Mouse (Mus musculus): ENCODE results near the gene Clic5. TPM values are rescaled to one million over a fixed set of nuclear protein-coding genes. Genes with fewer than 3 reads are reported as not detected.

The Clic5 gene
- polyA plus RNA-seq, 1 experiment from 2014 or later: 0.16 TPM

DNA sequence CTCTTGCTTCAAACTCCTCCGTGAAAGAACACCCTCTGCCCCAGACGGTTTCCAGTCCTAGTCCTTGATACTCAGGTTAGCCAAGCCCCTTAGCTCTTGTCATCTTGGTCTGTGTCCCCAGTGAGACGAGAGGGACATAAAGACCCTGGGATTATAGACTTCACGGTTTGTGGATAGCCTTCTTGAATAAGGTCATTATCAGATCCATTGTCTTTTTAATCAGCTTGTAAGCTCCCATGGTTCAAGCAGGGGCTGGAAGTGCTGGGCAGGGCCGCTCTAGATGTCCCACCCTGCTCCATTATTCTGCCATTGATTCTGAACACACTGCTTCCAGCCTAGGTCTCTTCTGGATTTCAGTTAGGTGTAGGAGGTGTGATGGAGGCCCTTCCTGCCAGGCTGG, 55.7 kb downstream of the Clic5 start:
- Histone ChIP-seq H3K36me3 (no peaks in the 10 kb centered on the region), H3K9ac (no peak overlapping the region), H3K4me2 (replicated peaks) (no peak overlapping the region), H3K9me3 (peaks cover 3% of the 10 kb centered on the region; the same call in 1 of the 2 replicates), H3K4me3 (no peak overlapping the region), H3K4me1 (no peaks in the 10 kb centered on the region), H3K27ac (no peak overlapping the region), H3K27me3 (replicated peaks) (no peaks in the 10 kb centered on the region; the same call in 1 of the 2 replicates)
- no peak for ATAC-seq (ENCODE audit: low FRiP score, low read depth)
- 25% methylated on average over 5 of the region's 5 CpGs for WGBS

DNA sequence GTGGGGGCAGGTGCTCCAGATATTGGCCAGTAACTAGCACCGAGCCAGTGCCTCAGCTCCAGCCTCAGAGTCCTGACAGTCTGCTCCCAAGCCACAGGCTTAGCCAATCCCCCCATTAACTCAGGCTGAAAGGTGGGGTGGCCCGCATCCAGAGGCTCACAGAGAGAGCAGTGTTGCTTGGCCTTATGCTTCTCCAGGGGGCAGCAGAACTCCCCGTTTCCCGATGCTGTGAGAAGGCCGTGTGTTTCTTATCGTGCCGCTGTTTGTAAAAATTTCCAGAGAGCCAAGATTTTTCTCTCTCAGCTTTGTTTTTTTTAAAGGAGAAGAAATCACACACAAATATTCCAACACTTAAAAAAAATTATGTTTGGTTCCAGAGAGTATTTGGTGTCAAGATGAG, 56.2 kb downstream of the Clic5 start:
- H3K27me3 ChIP-seq (replicated peaks): no peaks in the 10 kb centered on the region; the same call in 1 of the 2 replicates
- no peak overlapping the region for H3K4me3 ChIP-seq
- H3K9ac ChIP-seq: no peak overlapping the region
- no peaks in the 10 kb centered on the region for H3K36me3 ChIP-seq
- H3K4me2 ChIP-seq (replicated peaks): no peak overlapping the region
- H3K4me1 ChIP-seq: no peaks in the 10 kb centered on the region
- WGBS: 29% methylated on average over 7 of the region's 7 CpGs
- no peak for ATAC-seq (ENCODE audit: low FRiP score, low read depth)
- peaks cover 3% of the 10 kb centered on the region; the same call in 1 of the 2 replicates for H3K9me3 ChIP-seq
- no peak overlapping the region for H3K27ac ChIP-seq

DNA sequence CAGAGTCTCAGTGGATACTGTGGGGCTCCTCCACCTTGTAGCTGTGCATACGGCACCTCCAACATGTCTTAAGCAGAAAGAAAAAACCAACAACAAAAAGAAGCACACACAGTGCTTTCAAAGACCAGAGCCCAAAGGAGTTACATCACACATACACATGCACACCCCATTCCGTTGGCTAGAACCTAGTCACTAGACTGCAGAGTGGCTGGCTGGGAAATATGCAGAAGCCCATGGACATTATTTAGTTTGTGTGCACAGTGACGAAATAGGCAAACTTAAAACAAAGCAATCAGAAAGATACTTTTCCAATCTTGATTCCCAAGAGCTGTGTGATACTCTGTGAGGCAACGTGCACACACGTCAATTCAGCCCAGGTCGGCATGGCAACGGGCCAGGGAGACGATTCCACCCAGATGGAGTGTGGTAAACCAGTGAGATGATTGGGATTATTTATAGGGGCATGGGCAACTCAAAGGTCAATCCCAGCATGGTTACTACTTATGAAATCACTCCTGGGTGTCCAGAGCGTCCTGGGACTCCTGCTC, 57.8 kb downstream of the Clic5 start:
- no peak overlapping the region for H3K27ac ChIP-seq
- WGBS: 70% methylated on average over 9 of the region's 9 CpGs
- H3K27me3 ChIP-seq (replicated peaks): no peaks in the 10 kb centered on the region; the same call in 1 of the 2 replicates
- H3K9ac ChIP-seq: no peak overlapping the region
- no peaks in the 10 kb centered on the region for H3K36me3 ChIP-seq
- no peaks in the 10 kb centered on the region for H3K4me1 ChIP-seq
- H3K4me2 ChIP-seq (replicated peaks): no peak overlapping the region
- H3K4me3 ChIP-seq: no peak overlapping the region
- 0 out of 2 replicates have a peak, but pooled peaks cover 5% of the 10 kb centered on the region for H3K9me3 ChIP-seq
- ATAC-seq (ENCODE audit: low FRiP score, low read depth): no peak

DNA sequence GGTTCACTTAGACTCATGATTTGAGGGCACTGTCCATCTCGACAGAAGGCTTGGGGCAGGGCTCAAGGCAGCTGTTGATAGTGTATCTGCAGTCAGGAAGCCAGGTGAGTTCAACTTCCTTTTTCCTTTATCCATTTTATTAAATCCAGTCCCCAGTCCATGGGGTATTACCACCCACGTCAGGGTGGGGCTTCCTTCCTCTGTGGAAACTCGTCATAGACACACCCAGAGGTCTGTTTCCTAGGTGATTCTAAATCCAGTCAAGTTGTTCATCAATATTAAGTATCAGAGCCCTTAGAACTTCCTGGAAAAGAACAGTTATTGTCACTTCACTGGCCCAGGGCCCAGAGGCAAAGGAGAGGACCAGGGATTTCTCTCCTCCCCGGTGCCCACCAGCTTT, 61.2 kb downstream of the Clic5 start:
- 84% methylated on average over 4 of the region's 4 CpGs for WGBS
- no peak for ATAC-seq (ENCODE audit: low FRiP score, low read depth)
- Histone ChIP-seq H3K9me3 (0 out of 2 replicates have a peak, but pooled peaks cover 5% of the 10 kb centered on the region), H3K4me2 (replicated peaks) (no peak overlapping the region), H3K27ac (no peak overlapping the region), H3K4me3 (no peak overlapping the region), H3K4me1 (no peaks in the 10 kb centered on the region), H3K36me3 (no peaks in the 10 kb centered on the region), H3K9ac (no peak overlapping the region), H3K27me3 (replicated peaks) (peaks cover 3% of the 10 kb centered on the region; the same call in 1 of the 2 replicates)

DNA sequence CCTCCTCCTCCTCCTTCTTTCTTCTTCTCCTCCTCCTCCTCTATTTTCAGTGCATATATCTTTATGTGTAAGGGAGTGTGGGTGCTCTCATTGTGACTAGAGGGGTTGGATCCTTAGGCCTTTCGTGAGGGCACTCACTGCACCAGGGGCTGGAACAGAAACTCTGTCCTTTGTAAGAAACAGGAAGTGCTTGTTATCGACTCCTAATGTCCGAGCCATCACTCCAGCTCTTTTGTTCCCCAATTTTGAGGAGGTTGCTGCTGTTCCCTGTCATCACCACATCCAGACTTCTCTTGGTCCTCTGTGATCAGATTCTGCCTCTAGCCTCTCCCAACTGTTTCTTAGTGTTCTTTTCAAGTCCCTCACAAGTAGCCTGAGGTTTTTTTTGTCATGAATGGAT, 64.3 kb downstream of the Clic5 start:
- H3K27me3 ChIP-seq (replicated peaks): 0 out of 2 replicates have a peak, but pooled peaks cover 3% of the 10 kb centered on the region
- no peak overlapping the region for H3K27ac ChIP-seq
- H3K9me3 ChIP-seq: 0 out of 2 replicates have a peak, but pooled peaks cover 5% of the 10 kb centered on the region
- no peaks in the 10 kb centered on the region for H3K4me1 ChIP-seq
- no peaks in the 10 kb centered on the region for H3K36me3 ChIP-seq
- no peak overlapping the region for H3K4me3 ChIP-seq
- no peak for ATAC-seq (ENCODE audit: low FRiP score, low read depth)
- no peak overlapping the region for H3K9ac ChIP-seq
- no peak overlapping the region for H3K4me2 ChIP-seq (replicated peaks)
- 71% methylated on average over 3 of the region's 3 CpGs for WGBS

DNA sequence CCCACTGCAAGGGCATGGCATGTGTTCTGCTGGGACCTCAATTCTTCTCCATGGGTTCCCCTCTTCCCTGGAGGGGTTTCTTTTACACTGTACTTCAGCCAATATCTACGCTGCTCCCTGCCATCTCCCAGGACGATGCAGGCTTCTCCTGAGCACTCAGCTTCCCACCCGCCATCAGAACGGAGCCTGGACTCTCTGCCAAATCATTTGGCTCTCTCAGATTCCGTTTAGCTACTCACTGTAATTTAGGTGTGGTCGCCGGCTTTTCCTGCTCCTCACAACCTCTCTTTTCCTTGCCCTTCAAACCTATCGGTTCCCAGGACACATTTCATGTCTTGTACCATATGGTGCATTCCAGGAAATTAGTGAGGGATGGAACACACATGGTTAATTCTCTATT, 66.3 kb downstream of the Clic5 start:
- H3K4me1 ChIP-seq: no peaks in the 10 kb centered on the region
- ATAC-seq (ENCODE audit: low FRiP score, low read depth): no peak
- H3K4me3 ChIP-seq: no peak overlapping the region
- no peak overlapping the region for H3K27ac ChIP-seq
- no peak overlapping the region for H3K4me2 ChIP-seq (replicated peaks)
- H3K27me3 ChIP-seq (replicated peaks): 0 out of 2 replicates have a peak, but pooled peaks cover 3% of the 10 kb centered on the region
- 65% methylated on average over 8 of the region's 8 CpGs for WGBS
- H3K9ac ChIP-seq: no peak overlapping the region
- no peaks in the 10 kb centered on the region for H3K36me3 ChIP-seq
- 0 out of 2 replicates have a peak, but pooled peaks cover 5% of the 10 kb centered on the region for H3K9me3 ChIP-seq

DNA sequence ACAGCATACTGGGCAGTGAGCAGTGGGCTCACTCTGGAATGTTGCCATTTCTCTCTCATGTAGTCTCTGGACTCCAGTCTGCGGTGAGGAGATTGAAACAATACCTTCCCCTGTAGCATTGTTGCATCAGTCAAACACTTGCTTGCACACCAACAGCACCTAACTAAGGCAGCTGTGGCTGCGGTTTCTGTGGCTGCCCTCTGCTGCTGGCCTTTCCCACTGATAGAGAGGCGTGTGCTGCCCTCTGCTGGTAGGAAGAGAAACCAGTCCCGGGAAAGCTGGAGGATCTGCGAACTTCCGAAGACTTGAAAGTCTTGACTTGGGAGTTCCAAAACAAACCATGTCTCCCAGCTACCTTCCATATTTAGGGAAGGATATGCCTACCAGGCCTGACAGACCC, 68.2 kb downstream of the Clic5 start:
- 6% methylated on average over 6 of the region's 6 CpGs for WGBS
- no peak for ATAC-seq (ENCODE audit: low FRiP score, low read depth)
- H3K27me3 ChIP-seq (replicated peaks): 0 out of 2 replicates have a peak, but pooled peaks cover 3% of the 10 kb centered on the region

DNA sequence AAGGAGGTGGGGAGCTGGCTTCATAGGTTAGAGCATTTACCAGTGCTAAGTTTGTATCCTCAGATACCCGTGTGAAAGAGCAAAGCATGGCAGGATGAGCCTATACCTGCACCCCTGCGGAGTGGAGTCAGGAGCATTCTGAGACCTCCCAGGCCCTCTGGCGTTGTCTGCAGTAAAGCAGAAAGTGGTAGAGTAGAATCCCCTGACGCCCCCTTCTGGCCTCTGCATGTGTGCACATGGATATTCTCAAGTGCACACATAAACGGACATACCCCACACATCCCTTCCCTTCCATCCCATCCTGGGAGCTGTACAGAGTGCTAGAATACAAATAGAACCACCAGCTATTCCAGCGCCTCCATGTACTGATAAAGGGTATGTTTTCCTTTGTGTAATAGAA, 70.9 kb downstream of the Clic5 start:
- Histone ChIP-seq H3K36me3 (no peaks in the 10 kb centered on the region), H3K27ac (no peak overlapping the region), H3K4me3 (no peak overlapping the region), H3K4me2 (replicated peaks) (no peak overlapping the region), H3K4me1 (no peaks in the 10 kb centered on the region), H3K27me3 (replicated peaks) (0 out of 2 replicates have a peak, but pooled peaks cover 2% of the 10 kb centered on the region), H3K9ac (no peak overlapping the region), H3K9me3 (no peaks in the 10 kb centered on the region)
- ATAC-seq (ENCODE audit: low FRiP score, low read depth): no peak
- 38% methylated on average over 6 of the region's 6 CpGs for WGBS

More for the DNA sequence above, 68.2 kb downstream of the Clic5 start:
- no peak overlapping the region for H3K4me2 ChIP-seq (replicated peaks)
- no peaks in the 10 kb centered on the region for H3K36me3 ChIP-seq
- H3K9ac ChIP-seq: no peak overlapping the region
- H3K4me1 ChIP-seq: no peaks in the 10 kb centered on the region
- no peak overlapping the region for H3K27ac ChIP-seq
- H3K4me3 ChIP-seq: no peak overlapping the region
- no peaks in the 10 kb centered on the region for H3K9me3 ChIP-seq

DNA sequence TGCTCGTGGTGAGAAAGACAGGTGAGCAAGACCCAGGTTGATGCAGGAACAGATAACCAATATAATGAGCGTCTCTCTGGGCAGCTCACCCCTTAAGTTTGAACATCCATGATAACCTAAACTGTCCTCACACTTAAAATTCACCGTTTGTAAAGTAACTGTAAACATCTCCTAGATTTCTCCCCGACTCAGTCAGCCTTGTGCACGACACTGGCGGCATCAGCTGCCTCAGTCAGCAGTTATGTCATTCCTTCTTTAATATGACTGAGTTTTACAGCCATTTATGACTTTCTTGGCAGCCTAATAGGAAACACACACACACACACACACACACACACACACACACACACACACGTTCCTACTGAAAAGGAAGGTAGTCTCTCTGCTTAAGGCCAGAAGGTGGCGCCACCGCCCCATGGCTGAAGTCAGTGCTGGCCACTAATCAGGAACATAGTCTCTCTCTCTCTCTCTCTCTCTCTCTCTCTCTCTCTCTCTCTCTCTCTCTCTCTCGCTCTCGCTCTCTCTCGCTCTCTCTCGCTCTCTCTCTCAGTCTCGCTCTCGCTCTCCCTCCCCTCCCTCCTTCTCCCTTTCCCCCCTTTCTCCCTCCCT, 73.3 kb downstream of the Clic5 start:
- H3K9ac ChIP-seq: no peak overlapping the region
- H3K4me1 ChIP-seq: no peaks in the 10 kb centered on the region
- H3K9me3 ChIP-seq: no peaks in the 10 kb centered on the region
- peak; percentile 83; the same call in 1 of the 2 replicates for ATAC-seq (ENCODE audit: low FRiP score, low read depth)
- no peaks in the 10 kb centered on the region for H3K27me3 ChIP-seq (replicated peaks)
- peak overlapping the region; percentile 38 for H3K4me2 ChIP-seq (replicated peaks)
- H3K27ac ChIP-seq: no peak overlapping the region
- no peaks in the 10 kb centered on the region for H3K36me3 ChIP-seq
- no peak overlapping the region for H3K4me3 ChIP-seq
- 31% methylated on average over 9 of the region's 15 CpGs for WGBS

DNA sequence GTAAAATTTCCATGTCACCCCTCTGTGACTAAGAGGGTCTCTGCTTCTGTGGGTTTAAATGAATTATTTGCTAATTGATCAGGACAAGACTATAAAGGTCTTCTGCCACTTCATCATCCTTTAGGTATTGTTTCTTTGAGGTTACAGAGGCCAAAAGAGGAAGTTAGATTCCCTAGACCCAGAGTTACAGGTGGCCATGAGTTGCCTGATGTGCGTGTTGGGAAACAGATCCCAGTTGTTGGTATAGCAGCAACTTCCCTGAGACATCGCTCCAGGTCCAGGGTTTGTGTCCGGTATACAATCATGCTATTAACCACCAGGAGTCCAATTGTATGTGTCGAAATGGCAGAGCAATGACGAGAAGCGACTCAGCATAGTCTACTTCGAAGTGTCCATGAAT, 81.7 kb downstream of the Clic5 start:
- Histone ChIP-seq H3K9ac (no peak overlapping the region), H3K36me3 (no peaks in the 10 kb centered on the region), H3K4me1 (no peaks in the 10 kb centered on the region), H3K4me2 (replicated peaks) (no peak overlapping the region), H3K9me3 (no peaks in the 10 kb centered on the region), H3K27ac (no peak overlapping the region), H3K4me3 (no peak overlapping the region), H3K27me3 (replicated peaks) (no peaks in the 10 kb centered on the region)
- 91% methylated on average over 7 of the region's 7 CpGs for WGBS
- no peak for ATAC-seq (ENCODE audit: low FRiP score, low read depth)

DNA sequence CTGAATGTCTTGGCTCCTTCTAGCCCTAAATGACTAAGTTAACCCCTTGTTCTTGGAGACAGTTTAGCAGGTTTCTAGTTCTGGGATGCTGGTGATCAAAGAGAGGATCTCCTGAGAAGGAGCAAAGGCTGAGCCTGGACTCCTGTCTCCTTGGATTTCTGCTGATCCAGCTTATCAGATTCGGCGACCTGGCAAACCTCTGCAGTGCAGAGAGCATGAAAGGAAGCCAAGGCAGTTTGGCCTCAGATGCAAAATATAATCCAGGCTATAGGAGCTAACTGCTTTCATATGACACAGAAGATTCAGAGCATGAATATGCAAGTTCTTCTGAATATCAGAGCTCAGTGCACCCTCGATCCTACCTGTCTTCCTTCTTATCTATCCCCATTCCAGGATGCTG, 83.0 kb downstream of the Clic5 start:
- Histone ChIP-seq H3K4me2 (replicated peaks) (no peak overlapping the region), H3K36me3 (no peaks in the 10 kb centered on the region), H3K9ac (no peak overlapping the region), H3K4me3 (no peak overlapping the region), H3K27me3 (replicated peaks) (no peaks in the 10 kb centered on the region), H3K9me3 (no peaks in the 10 kb centered on the region), H3K27ac (no peak overlapping the region), H3K4me1 (no peaks in the 10 kb centered on the region)
- ATAC-seq (ENCODE audit: low FRiP score, low read depth): no peak
- WGBS: 89% methylated on average over 3 of the region's 3 CpGs

DNA sequence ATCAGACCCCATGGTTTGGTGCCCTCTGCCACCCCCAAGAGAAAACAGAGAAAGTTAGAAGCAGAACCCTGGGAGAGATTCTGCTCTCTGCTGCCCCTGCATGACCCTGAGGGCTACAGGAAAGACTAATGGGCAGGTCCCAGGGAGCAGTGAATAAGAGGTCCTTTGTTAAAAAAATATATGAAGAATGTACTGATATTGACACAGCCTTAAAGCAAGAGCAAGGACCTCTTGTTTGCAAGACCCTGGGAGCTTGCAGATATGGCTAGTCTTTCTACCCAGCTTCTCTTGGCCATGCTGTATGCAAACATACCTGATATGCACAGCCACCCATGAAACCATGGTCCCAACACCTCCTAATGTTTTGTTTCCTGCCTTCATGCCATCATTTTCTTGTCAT, 86.4 kb downstream of the Clic5 start:
- H3K9me3 ChIP-seq: no peaks in the 10 kb centered on the region
- no peak overlapping the region for H3K27ac ChIP-seq
- H3K4me3 ChIP-seq: no peak overlapping the region
- H3K9ac ChIP-seq: no peak overlapping the region
- H3K4me2 ChIP-seq (replicated peaks): no peak overlapping the region
- no peaks in the 10 kb centered on the region for H3K4me1 ChIP-seq
- H3K27me3 ChIP-seq (replicated peaks): no peaks in the 10 kb centered on the region
- H3K36me3 ChIP-seq: no peaks in the 10 kb centered on the region
- no peak for ATAC-seq (ENCODE audit: low FRiP score, low read depth)

DNA sequence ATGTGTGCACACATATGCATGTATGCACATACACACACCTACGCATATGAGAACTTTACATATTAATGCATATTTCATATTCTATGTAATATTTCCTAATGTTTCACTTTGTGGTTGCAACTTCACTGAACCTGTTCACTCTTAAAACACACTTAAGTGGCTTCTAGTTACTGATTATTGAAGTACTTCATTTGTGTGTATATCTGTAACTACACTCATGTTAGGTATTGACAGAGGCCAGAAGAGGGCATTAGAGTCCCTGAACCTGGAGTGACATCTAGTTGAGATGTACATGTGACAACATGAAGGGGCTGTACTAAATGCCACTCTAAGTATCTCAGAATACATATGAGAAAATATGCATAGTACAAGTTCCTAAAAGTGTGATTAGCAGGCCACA, 99.9 kb downstream of the Clic5 start:
- no peak overlapping the region for H3K4me3 ChIP-seq
- no peaks in the 10 kb centered on the region for H3K4me1 ChIP-seq
- ATAC-seq (ENCODE audit: low FRiP score, low read depth): no peak
- no peaks in the 10 kb centered on the region for H3K9me3 ChIP-seq
- H3K27ac ChIP-seq: no peak overlapping the region
- no peaks in the 10 kb centered on the region for H3K27me3 ChIP-seq (replicated peaks)
- WGBS: 98% methylated on average over 1 of the region's 1 CpGs
- H3K9ac ChIP-seq: no peak overlapping the region
- no peaks in the 10 kb centered on the region for H3K36me3 ChIP-seq
- no peak overlapping the region for H3K4me2 ChIP-seq (replicated peaks)

All from neural tube, embryonic 12.5 days (tissue).